Mouse (Mus musculus): ENCODE data around the gene Hist1h2bk. TPM values are rescaled to one million over a fixed set of nuclear protein-coding genes. Genes with fewer than 3 reads are reported as not detected.
"Not testable (repeated sequence)": the region's sequence is repeated elsewhere in the genome, so short reads cannot be mapped to it uniquely, and the experiment has no call there.

The Hist1h2bk gene
- 10 to 100 TPM in 1 of 26 experiments, 1 to 10 TPM in 7, not detected in 18; 2.4 to 16.4 (median 4.6) TPM for total RNA-seq (2018; cell fraction: chromatin; rRNA removed)
- total RNA-seq (2018; cell fraction: cytosol; rRNA removed), result 10 to 100 TPM in 18 of 26 experiments, 1 to 10 TPM in 8; 2.8 to 48.5 (median 15.5) TPM
- total RNA-seq (2018; cell fraction: nucleus; rRNA removed), result 10 to 100 TPM in 4 of 26 experiments, 1 to 10 TPM in 14, not detected in 8; 1.7 to 28.5 (median 5.0) TPM
- polyA plus RNA-seq (2018), result not detected in 3 replicates

DNA sequence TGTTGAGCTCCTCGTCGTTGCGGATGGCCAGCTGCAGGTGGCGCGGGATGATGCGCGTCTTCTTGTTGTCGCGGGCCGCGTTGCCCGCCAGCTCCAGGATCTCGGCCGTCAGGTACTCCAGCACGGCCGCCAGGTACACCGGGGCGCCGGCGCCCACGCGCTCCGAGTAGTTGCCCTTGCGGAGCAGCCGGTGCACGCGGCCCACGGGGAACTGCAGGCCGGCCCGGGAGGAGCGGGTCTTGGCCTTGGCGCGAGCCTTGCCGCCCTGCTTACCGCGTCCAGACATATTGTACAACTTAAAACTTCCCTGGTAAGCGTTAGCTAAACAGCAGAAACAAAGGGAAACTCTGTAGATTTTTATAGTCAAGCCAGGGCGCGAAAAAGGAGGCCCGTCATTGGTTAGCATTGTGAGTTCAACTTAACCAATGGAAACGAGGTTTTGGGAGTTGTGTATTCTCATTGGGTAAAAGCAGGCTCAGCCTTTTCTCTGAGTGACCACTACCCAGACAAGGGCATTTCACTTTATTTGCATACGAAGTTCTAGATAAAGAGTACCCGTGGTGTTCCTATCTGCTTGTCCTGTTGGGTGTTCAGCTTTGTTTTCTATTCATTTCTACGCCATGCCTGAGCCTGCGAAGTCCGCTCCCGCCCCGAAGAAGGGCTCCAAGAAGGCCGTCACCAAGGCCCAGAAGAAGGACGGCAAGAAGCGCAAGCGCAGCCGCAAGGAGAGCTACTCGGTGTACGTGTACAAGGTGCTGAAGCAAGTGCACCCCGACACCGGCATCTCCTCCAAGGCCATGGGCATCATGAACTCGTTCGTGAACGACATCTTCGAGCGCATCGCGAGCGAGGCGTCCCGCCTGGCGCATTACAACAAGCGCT lies at the start of gene Hist1h2bk, which contains the start of gene Hist1h2ah:
Gene Hist1h2bk (plus strand): TSS at position 604 of the 882 bp plus-strand sequence.
Gene Hist1h2ah (minus strand): TSS at position 302 of the 882 bp plus-strand sequence.
- H3K79me2 ChIP-seq (ENCODE audit: inconsistent target); H3K36me3 ChIP-seq (ENCODE audit: inconsistent target): not testable (repeated sequence)
- Histone ChIP-seq H3K4me3 (ENCODE audit: inconsistent target) (peak within 1 kb of the TSS; percentile 26), H3K27ac (peak within 1 kb of the TSS; percentile 67)
- under 1% methylated on average over 11 of the region's 69 CpGs for WGBS (ENCODE audit: missing documents)

DNA sequence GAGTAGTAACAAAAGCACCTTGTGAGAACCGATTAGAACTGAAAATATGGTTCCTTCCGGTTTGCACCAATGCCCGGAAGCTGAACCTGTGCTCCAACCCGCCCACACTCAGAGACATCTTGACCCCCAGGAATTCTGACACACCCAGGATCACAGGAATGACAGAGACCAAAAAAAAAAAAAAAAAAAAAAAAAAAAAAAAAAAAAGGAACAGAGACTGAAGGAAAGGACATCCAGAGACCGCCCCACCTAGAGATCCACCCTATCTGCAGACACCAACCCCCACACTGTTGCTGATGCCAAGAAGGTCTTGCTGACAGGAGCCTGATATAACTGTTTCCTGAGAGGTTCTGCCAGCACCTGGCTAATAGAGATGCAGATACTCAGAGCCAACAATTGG lies 43.1 kb upstream of the Hist1h2bk start:
- WGBS (ENCODE audit: missing documents), result 93% methylated on average over 3 of the region's 5 CpGs
- Histone ChIP-seq H3K79me2 (ENCODE audit: inconsistent target) (no peaks in the 10 kb centered on the region), H3K4me3 (ENCODE audit: inconsistent target) (no peak overlapping the region), H3K36me3 (ENCODE audit: inconsistent target) (no peaks in the 10 kb centered on the region), H3K27ac (no peak overlapping the region)

DNA sequence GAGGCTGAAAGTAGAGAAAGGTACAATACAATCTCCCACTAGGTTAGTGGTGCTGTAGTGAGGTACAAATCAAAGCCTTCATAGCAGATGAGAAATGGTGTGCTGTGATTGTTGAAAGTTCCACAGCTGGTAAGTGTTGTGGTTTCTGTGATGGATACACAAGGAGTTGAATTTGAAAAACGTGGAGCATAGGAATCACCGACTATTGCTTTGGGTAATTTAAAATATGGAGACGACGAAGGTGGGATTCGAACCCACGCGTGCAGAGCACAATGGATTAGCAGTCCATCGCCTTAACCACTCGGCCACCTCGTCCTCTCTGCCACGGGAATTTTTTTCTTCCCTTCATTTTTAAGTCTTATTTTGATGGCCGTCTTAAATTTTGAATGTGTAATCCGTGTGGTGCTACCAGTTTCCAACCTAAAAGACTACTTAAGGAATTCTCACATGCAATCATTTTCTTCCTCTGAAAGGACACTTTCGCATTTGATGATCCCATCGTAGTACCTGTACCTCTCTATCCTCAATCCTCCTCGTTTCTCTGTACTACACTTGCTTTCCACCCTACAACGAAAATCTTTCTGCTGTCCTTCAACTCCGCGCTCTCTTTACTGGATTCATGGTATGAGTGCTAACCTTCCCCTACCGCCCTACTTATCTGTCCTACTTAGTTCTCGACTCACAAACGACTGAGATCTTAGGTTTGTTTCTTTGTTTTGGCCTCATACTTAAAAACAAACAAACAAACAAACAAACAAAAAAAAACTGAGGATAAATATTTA lies 41.5 kb upstream of the Hist1h2bk start:
- Histone ChIP-seq H3K79me2 (ENCODE audit: inconsistent target) (no peaks in the 10 kb centered on the region), H3K36me3 (ENCODE audit: inconsistent target) (no peaks in the 10 kb centered on the region), H3K27ac (no peak overlapping the region), H3K4me3 (ENCODE audit: inconsistent target) (peak overlapping the region; percentile 49; the same call in 1 of the 2 replicates)
- 12% methylated on average over 22 of the region's 22 CpGs for WGBS (ENCODE audit: missing documents)

DNA sequence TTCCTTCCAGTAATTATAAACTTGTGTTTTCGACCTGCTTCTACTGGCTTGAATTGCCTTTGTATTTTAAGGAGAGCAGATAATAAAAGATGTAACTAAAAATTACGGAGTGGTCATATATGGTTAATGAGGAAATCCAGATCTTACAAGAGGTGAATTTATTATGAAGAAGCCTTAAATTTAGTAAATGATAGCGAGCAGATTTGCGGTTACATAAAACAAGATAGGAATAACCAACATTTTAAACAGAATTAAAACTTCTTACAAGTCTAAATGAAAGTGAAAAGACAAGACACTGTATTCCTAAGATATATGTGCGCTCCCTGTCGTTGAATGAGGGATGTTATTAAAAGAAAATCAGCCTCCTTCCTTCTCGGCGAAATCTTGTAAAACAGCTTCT lies 40.8 kb upstream of the Hist1h2bk start:
- Histone ChIP-seq H3K27ac (no peak overlapping the region), H3K79me2 (ENCODE audit: inconsistent target) (no peaks in the 10 kb centered on the region), H3K36me3 (ENCODE audit: inconsistent target) (no peaks in the 10 kb centered on the region), H3K4me3 (ENCODE audit: inconsistent target) (peak overlapping the region; percentile 49)
- 21% methylated on average over 8 of the region's 8 CpGs for WGBS (ENCODE audit: missing documents)

DNA sequence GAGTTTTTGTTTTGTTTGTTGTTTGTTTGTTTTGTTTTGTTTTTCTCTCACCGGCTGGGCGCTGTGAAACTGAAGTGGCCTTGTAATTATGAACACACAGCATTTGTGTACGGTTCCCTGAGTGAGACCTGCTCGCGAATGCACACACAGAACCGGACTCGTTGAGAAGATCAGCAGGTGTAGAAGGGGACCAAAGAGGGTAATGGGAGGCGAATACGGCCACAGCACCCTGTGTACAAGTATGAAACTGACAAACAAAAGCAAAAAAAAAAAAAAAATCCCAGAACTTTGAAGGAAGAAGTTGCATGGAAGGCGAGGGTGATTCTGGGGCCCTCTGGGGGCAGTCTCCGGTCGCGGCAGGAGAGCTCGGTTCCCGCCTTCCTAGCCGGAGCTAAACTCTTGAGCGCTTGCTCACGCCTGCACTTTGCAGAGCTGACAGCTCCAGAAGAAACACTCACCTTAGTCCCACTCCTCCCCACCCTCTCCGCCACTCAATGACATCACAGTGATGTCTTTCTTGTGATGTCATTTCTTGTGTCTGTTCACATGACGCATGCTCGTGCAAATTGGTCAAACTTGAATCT lies 40.2 kb upstream of the Hist1h2bk start:
- WGBS (ENCODE audit: missing documents), result 2% methylated on average over 21 of the region's 21 CpGs
- no peaks in the 10 kb centered on the region for H3K36me3 ChIP-seq (ENCODE audit: inconsistent target)
- peak overlapping the region; percentile 49 for H3K4me3 ChIP-seq (ENCODE audit: inconsistent target)
- H3K79me2 ChIP-seq (ENCODE audit: inconsistent target), result no peaks in the 10 kb centered on the region
- 0 out of 2 replicates have a peak overlapping the region, but pooled peaks have one; percentile 5 for H3K27ac ChIP-seq

DNA sequence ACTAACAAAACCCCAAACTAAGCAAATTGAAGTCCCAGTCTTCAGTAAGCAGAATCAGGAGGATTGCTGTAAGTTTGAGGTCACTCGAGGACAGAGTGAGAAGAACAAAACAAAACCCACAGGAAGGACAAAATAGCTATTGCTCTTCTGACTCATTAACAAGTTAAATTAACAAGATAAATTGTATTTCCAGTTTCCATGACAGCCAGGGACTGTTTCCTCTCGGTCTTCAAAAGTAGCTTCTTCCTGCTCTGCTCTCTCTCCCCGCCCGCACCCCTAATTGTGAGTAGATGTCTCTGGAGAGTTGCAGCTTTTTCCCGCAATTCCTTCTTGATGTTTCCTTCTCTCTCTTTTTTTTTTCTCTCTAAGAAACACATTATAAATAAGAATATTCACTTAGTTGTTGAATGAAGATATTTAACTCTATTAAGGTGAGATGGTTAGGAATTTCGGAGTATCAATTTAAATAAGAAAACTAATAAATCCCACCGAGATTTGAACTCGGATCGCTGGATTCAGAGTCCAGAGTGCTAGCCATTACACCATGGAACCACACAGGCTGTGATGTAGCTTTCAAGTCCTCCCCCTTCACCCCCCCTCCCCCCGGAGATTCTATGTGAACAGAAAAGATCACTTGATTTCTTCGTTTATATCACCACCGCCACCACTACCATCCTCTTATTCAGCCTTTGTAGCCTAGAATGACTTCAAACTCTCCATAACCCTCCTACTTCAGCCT lies 39.4 kb upstream of the Hist1h2bk start:
- WGBS (ENCODE audit: missing documents), result 13% methylated on average over 10 of the region's 12 CpGs
- Histone ChIP-seq H3K27ac (no peak overlapping the region), H3K79me2 (ENCODE audit: inconsistent target) (no peaks in the 10 kb centered on the region), H3K36me3 (ENCODE audit: inconsistent target) (no peaks in the 10 kb centered on the region), H3K4me3 (ENCODE audit: inconsistent target) (peak overlapping the region; percentile 49)

DNA sequence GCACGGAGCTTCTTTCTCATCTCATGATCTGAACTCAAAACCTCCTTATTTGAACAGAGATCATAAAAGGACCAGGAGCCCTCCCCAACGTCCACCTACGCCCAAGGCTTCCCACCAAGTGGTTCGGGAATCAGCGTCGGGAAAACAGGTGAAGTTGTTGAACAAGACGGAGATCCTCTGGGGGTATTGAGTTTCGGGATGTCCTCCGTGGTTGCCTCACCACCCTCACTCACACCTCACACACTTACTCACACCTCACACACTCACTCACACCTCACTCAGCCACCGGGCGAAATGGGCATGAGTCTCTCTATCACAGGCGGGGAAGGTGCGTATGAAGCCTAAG lies 38.9 kb upstream of the Hist1h2bk start:
- 27% methylated on average over 13 of the region's 13 CpGs for WGBS (ENCODE audit: missing documents)
- Histone ChIP-seq H3K27ac (no peak overlapping the region), H3K36me3 (ENCODE audit: inconsistent target) (no peaks in the 10 kb centered on the region), H3K79me2 (ENCODE audit: inconsistent target) (no peaks in the 10 kb centered on the region), H3K4me3 (ENCODE audit: inconsistent target) (peak overlapping the region; percentile 49)

DNA sequence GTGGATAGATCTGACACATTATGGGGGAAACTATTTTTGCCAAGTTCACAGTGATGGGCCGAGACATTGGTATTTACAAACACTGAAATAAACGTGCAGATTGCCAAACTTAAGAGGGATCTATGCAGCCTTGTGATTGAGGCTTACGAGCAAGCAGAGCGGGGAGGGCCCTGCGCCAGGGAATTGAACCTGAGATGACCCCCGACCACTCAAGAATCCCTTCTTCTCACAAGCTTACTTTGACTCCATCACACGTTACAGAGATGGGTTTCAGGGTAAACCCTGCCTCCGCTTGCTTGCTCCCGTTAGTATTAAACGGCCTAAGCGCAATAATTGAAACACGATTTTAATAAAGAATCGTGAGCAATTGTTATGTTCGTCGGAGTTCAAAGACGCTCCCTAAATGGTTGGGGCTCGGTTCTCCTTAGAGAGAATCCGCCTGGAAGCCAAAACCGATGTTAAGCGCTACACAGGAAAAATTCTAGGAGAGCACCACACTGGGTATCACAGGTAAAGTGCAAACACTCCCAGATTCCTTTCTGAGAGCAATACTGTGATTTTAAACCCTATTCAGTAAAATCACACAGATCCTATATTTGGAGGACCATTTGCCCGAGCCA lies 38.4 kb upstream of the Hist1h2bk start:
- no peak overlapping the region for H3K27ac ChIP-seq
- H3K36me3 ChIP-seq (ENCODE audit: inconsistent target), result no peaks in the 10 kb centered on the region
- peak overlapping the region; percentile 49; the same call in 1 of the 2 replicates for H3K4me3 ChIP-seq (ENCODE audit: inconsistent target)
- H3K79me2 ChIP-seq (ENCODE audit: inconsistent target), result no peaks in the 10 kb centered on the region
- 39% methylated on average over 21 of the region's 21 CpGs for WGBS (ENCODE audit: missing documents)

DNA sequence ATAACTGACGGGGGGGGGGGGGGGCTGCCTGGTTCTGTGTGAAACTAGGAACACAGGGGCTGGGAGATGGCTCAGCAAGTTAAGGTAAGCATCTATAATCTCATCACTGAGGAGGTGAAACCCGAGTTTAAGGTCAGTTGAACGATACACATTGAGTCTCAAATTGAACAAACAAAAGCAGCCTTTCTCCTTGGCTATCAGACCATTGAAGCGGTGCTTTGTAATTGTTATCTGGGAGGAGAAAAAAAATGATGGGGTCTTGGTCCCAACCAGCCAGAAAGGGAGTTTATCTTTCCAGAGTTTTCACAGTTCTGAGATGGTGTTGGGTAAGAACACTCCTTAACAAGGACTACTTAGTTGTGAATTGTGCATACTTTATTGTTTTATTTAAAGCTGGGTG lies 37.8 kb upstream of the Hist1h2bk start:
- 38% methylated on average over 4 of the region's 4 CpGs for WGBS (ENCODE audit: missing documents)

DNA sequence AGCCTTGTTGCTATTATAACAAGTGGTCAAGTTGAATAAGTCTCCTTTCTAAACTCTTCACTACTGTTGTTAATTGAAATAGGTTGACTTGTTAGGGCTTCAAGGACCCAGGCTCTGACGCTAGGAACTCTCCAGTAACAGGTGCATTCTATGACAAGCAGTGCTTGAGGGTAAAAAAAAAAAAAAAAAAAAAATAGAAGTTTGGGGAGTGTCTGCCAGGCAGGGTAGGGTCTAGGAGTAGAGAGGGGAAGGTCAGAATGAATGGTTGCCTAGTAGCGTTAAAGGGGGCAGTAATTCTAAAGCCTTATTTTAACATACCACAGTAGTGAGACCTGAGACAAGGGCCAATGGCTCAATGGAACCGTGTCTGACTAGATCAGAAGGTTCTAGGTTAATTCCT lies 37.3 kb upstream of the Hist1h2bk start:
- 76% methylated on average over 3 of the region's 3 CpGs for WGBS (ENCODE audit: missing documents)
- no peak overlapping the region for H3K4me3 ChIP-seq (ENCODE audit: inconsistent target)
- no peak overlapping the region for H3K27ac ChIP-seq
- H3K79me2 ChIP-seq (ENCODE audit: inconsistent target), result no peaks in the 10 kb centered on the region
- H3K36me3 ChIP-seq (ENCODE audit: inconsistent target), result no peaks in the 10 kb centered on the region

More for the DNA sequence above, 37.8 kb upstream of the Hist1h2bk start:
- no peaks in the 10 kb centered on the region for H3K79me2 ChIP-seq (ENCODE audit: inconsistent target)
- no peak overlapping the region for H3K4me3 ChIP-seq (ENCODE audit: inconsistent target)
- no peak overlapping the region for H3K27ac ChIP-seq
- no peaks in the 10 kb centered on the region for H3K36me3 ChIP-seq (ENCODE audit: inconsistent target)

DNA sequence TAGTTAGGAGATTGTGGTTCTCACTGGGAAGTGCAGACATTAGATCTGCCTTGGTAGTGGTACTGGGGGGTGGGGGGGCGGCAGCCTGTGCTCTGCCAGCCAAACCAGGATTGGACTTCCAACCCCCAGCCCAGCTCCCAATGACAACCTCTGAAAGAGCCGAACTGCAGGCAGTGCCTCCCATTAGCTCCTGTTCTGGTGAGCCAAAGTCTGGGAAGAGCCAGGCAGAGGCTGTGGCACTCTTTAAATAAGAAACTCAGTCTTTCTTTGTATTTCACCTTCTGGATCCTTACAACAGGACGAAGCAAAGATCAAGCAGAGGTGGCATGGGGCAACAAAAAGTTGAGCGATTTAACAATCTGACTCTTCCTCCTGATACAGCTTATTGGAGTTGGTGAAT lies 36.5 kb upstream of the Hist1h2bk start:
- no peak overlapping the region for H3K27ac ChIP-seq
- no peak overlapping the region for H3K4me3 ChIP-seq (ENCODE audit: inconsistent target)
- WGBS (ENCODE audit: missing documents), result 79% methylated on average over 4 of the region's 4 CpGs
- H3K36me3 ChIP-seq (ENCODE audit: inconsistent target), result no peaks in the 10 kb centered on the region
- H3K79me2 ChIP-seq (ENCODE audit: inconsistent target), result no peaks in the 10 kb centered on the region

DNA sequence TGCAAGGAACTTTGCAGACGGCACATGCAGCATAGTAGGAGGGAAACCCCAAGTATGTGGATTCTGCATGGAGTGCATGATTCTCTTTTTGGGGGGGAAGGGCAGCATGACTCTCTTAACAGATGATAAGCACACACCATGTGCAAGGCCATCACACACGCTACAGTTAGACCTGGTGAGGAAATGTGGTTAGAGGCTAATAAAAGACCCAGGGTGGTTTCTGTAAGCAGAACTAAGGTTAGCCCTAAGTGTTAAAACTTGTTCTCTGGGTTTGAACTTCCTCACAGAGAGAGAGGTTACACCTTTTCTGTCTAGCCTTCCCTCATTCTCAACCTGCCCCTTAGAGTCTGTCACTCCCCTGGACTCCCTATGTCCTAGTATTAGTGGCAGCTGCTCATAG lies 34.3 kb upstream of the Hist1h2bk start:
- Histone ChIP-seq H3K4me3 (ENCODE audit: inconsistent target) (no peak overlapping the region), H3K79me2 (ENCODE audit: inconsistent target) (no peaks in the 10 kb centered on the region), H3K36me3 (ENCODE audit: inconsistent target) (no peaks in the 10 kb centered on the region), H3K27ac (peak overlapping the region; percentile 44)
- WGBS (ENCODE audit: missing documents), result 13% methylated on average over 2 of the region's 2 CpGs

DNA sequence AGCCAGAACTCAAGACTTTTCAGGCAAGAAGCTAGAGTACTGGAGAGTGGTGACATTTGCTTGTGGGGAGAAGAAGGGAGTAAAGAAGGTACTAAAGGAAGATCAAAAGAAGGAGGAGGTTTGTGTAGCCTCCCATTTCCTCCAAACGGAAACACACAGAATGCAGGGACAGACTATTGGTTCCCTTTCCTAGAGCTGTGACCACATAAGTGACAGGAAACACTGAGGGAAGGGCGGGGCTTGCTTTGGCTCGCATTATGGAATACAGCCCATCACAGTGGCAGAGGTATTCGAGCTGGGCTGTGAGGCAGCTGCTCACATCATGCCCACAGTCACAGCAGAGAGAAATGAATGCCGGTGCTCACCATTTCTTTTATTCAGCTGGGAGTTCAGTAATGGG lies 33.8 kb upstream of the Hist1h2bk start:
- Histone ChIP-seq H3K27ac (peak overlapping the region; percentile 44), H3K4me3 (ENCODE audit: inconsistent target) (no peak overlapping the region), H3K36me3 (ENCODE audit: inconsistent target) (no peaks in the 10 kb centered on the region), H3K79me2 (ENCODE audit: inconsistent target) (no peaks in the 10 kb centered on the region)
- 0% methylated on average over 5 of the region's 5 CpGs for WGBS (ENCODE audit: missing documents)
